Mouse (Mus musculus) right cerebral cortex, adult 2 months (tissue): Measurements from ENCODE around the gene Slc27a1.

Experiments used
- DNase-seq, 2 experiments: peaks; one replicate each; pipeline ENCODE4 v3.0.0; 2021 to 2022; ENCODE audit warnings: low spot score in 2 of 2

Gene Slc27a1

DNA sequence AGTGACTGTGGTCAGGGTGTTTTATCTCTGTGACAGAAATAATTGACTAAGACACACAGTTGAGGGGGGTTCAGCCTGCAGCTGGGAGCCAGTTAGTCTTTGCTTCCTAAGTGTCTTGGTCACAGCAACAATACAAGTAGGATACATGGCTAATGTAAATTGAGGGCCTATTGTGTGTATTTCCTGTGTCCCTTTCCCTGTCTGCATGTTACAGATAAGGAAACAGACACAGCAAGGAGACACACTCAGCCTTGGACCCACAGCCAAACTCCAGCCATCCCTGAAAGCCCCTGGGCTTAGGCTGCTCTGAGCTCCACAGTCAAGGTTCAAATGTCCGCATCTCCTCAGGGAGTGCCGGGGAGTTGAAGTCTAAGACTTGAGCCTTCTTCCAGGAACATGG is 14.0 kb upstream of the Slc27a1 start:
- no peak for DNase-seq

DNA sequence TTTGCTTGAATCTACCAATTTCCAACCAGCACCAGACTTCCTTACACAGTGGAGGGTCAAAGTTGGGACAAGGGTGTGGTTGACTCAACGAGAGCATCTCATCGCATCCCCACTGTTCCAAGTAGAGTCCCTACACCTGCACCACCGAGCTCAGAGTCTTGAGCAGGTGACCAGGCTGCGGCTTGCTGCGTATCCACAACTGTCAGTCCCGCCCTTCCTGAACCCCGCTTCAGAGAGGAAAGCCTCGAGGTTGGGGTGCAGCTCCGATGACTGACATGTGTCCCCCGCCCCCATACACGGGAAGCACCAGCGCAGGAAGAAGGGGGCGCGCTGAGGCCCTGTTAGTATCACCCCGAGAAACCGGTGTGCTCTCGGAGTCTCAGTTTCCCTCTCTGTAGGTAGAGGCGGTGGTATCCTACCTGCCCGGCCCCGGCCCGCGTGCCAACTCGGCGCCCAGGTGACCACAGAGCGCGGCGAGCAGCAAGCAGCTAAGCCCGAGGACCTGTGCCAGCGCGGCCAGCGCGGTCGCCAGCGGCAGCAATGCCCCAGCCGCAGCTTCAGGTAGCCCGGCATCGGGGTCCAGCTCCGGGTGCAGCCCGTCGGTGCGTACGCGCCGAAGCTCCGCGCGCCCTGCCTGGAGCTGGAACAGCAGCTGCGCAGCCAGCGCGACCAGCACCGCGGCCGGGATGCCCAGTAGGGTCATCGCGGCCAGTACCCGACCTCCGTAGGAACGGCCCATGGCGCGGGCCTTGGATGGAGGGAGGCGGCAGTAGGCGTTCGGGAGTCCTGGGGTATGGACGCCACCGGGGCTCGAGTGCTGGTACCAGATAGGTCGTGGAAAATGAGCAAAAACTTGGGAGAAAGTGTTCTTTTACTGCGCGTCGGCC is 10.4 kb upstream of the Slc27a1 start, which contains the start of gene Tmem221:
TSS of gene Tmem221 (minus strand) at position 801 of the 887 bp plus-strand sequence.
- no peak for DNase-seq

DNA sequence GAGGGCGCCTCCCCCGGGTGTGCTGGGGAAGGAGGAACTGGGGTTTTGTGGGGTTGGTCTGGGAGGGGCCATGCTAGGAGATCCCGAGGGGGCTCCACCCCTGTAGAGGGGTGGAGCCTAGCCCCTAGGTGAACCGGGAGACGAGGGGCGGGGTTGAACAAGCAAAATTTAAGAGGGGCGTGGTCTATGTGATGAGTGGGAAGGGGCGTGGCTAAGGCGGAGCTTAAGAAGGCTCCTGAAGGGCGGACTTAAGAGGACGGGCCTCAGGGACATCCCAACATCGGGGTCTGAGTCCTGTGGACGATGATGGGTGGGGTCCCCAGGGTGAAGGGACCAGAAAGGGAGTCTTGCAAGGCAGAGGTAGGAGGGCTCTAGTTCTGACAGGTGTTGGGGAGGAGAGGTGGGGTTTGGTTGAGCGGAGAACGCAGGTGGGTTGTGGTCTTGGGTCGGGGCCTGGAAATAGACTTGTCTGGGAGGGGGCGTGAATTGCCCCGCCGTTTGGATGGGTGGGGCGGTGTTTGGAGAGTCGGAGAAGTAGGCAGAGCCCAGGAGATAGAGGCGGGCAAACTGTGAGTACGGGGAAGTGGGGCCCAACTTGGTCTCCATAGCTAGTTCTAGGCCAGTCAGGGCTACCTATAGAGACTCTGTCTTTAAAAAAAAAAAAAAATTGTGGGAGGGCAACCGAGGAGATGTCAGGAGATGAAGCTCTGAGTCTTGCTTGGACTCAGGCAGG is 9.6 kb upstream of the Slc27a1 start:
- no peak for DNase-seq

DNA sequence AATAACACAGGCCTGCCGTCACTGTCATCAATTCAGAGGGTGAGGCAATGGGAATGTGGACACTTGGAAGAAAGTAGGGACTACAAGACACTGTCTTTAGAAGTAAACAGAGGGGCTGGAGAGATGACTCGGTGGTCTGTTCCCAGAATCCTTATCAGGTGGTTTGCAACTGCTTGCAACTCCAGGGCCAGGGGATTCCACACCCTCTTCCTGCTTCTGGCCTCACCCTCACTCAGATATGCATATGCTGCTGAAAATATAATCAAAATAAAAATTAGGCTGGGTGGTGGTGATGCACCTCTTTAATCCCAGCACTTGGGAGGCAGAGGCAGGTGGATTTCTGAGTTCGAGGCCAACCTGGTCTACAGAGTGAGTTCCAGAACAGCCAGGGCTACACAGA is 8.6 kb upstream of the Slc27a1 start:
- no peak for DNase-seq

DNA sequence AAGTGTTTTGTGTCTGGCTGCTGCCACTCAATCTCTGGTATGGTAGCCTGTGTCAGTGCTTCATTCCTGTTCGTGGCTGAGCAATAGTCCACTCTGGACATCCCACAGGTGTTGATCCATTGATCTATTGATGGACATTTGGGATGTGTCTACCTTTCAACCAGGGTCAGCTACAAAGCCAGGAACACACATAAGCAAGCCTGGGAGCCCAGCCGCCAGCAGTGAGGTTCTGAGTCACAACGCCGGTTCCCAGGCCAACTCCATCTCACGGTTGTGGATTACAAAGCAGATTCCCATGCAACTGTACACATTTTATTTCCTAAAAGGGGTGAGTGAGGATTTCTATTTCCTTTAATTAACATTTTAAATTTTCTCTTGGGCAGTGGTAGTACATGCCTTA is 7.9 kb upstream of the Slc27a1 start:
- no peak for DNase-seq

DNA sequence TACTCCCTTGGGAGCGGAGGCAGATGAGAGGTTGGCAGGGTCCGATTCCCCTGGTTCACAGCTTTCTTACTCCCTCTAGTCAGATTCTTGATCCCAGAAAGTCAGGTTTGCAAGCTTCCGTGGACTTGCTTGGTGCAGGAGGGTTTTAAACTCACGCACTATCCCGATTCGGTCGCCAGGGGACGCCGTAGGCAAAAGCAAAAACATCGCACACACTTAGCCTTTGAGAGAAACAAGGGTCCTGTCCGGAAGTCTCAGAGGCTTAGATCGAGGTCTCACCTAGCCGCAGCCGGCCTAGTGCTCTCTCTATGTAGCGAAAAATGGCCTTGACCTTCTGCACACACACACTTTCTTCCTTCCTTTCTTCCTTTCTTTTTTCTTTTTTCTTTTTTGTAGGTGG is 7.3 kb upstream of the Slc27a1 start:
- DNase-seq, result peak; percentile 50 to 61

DNA sequence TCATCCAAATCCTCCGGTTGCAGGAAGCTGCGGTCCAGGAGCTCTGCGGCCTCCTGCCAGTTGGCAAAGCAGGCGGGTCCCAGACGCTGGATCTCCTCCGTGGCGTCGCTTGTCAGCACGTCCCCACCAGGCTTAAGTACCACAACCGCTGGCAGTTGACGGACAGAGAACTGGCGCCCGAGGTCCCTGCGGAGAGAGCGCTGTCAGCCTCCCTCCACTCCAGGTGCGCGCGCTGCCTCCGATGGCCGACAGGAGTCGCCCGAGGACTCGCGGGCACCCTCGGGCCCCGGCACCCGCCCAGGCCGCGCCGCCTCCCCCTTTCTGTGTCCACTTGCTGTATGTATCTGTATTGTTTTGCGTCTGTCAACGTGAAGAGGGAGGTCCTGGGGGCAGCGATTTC is 5.9 kb upstream of the Slc27a1 start:
- DNase-seq, result peak; percentile 51 to 70

DNA sequence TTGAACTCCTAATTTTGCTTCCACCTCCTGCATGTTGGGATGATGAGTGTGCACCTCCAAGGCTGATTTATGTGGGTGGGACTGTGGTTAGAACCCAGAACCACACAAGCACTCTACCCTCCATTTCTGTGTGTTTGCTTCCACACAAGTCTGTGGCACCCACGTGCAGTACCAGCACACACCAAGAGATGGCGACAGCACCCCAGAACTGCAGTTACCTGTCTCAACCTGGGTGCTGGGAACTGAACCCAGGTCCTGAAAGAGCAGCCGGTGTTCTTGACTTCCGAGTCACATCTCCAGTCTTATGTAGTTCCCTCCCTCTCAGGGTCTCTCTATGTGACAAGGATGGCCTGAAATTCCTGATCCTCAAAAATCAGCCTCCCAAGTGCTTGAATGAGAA is 4.7 kb upstream of the Slc27a1 start:
- DNase-seq, result no peak

DNA sequence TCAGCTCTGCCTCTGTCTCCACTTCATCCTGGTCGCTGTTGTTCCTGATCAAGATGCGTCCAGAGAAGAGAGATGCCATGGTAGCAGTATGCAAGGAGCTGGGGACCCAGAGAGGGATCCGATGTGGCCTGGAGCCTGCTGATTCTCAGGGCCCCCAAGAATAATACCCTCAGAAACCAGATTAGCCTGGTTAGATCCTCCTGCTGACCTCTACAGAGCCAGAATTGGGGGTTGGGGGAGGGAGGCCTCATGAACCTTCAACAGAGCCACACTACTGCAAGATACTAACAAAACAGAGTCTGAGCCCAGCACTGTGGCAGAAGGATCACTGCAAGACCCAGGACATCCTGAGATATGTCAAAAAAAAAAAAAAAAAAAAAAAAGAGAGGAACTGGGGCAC is 2.2 kb upstream of the Slc27a1 start, which contains the start of gene Nxnl1:
TSS of gene Nxnl1 (minus strand) at position 101 of the 400 bp plus-strand sequence.
- no peak for DNase-seq

DNA sequence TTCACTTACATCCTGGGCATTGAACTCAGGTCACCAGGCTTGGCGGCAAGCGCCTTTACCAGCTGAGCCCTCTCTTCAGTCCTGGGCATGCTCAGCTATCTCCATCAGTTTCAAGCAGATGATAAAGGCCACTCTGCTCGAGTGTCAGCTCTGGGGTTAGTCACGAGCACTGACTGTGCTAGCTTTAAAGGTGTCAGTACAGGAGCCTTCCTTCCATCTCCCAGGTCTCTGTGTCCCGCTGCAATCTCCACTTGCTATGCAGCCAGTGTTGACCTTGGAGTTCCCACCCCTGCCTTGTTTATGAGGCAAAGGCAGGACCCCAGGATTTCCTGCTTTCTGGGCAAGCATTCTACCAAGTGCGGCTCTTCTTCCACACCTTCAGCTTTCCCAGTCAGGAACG is 1.1 kb upstream of the Slc27a1 start:
- DNase-seq, result no peak

DNA sequence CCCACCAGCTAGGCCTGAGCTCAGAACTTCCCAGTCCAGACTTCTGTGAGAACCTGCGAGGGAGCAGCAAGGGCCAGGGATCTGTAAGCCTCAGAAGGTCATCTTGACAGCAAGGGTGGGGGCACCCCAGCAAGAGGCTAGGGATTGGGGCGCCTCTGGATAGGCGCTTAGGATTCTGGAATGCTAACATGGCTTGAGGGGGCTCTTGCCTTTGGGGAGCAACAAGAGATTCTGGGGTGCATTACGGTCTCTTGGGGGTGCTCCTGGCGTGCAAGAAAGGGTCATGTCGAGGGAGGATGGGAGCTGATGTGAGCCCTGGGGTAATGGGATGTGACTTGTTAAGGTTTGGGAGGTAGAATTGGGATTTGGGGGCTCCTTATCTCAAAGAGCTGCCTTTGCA is 259 bp downstream of the Slc27a1 start:
- DNase-seq, result no peak

DNA sequence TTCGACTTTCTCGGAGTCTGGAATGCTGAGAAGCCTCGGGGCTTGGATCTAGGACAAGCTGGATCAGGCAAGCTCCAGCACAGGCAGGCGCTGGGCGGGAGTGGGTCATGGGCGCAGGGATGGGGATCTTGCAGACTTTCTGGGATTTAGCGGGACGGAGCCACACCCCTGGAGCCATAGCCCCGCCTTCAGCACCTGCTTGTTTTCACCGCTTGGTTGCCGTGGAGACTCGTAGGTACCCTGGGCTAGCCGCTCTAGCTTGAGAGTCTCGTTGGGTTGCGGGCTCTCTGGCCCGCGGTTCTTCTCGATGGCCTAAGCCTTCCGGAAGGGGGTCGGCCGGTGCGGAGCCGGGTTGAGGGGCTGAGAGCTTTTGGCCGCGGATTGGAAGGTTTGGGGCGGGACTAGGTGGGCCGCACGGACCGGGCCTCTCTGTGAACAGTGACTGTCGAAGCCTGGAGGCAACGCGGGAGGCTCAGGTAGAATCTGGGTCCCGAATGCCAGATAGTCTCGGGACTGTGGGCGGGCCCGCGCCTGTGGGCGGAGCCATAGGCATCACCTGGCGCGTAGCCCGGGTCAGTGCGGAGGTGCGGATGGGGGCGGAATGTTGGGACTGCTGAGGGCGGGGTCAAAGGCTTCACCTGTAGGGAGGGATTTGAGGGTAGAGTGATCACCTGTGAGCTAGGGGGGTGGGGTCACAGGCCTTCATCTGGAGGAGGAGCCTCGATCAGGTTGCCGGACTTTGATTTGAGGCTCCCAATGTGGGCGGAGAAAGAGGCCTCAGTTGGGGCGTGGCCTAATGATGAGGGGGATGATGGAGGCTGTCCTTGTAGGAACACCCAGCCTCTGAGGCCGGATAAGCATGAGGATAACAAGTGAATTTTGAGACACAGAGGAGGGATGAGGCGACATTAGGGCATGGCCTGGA is 946 bp downstream of the Slc27a1 start:
- peak; percentile 89 to 93 for DNase-seq

DNA sequence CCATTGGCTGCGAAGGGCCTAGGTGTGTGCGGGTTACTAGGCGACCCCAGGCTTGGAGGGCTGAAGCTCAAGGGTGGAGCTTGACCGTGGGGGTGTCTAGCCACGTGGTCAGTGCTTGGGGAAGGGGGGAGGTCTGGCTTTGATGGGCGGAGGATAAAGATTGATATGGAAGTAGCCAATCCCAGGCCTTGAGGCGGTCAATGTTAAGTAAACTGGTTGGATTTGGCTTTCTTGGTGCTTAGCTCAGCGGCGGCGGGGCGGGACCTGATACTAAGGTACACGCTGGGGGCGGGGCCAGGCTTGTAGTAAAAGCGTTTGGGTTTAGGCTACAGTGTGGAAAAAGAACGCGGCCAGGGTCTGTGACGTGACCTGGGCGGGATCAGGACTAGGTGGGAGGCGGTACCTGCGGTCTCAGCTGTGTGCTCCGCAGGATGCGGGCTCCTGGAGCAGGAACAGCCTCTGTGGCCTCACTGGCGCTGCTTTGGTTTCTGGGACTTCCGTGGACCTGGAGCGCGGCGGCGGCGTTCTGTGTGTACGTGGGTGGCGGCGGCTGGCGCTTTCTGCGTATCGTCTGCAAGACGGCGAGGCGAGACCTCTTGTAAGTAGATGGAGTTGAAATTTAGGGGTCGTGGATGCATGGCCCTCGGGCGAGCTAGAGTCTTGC is 1.7 kb downstream of the Slc27a1 start:
- DNase-seq, result peak; percentile 94 to 99

DNA sequence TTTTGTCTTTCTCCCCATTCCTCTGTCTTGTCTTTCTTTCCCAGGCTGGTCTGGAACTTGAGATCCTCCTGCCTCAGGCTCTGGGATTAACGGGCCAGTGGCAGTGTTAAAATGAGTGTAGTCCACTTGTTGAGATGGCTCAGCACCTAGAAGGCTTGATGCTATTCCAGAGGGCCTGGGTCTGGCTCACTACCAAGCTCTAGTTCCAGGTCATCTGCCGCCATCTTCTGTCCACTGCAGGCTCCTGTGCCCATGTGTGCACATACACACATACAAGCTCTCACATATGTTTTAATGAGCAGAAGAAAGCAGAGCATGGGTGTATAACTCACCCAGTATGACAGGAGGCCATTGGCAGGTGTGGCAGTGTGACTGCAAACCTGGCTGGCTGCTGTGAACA is 3.4 kb downstream of the Slc27a1 start:
- DNase-seq, result no peak

DNA sequence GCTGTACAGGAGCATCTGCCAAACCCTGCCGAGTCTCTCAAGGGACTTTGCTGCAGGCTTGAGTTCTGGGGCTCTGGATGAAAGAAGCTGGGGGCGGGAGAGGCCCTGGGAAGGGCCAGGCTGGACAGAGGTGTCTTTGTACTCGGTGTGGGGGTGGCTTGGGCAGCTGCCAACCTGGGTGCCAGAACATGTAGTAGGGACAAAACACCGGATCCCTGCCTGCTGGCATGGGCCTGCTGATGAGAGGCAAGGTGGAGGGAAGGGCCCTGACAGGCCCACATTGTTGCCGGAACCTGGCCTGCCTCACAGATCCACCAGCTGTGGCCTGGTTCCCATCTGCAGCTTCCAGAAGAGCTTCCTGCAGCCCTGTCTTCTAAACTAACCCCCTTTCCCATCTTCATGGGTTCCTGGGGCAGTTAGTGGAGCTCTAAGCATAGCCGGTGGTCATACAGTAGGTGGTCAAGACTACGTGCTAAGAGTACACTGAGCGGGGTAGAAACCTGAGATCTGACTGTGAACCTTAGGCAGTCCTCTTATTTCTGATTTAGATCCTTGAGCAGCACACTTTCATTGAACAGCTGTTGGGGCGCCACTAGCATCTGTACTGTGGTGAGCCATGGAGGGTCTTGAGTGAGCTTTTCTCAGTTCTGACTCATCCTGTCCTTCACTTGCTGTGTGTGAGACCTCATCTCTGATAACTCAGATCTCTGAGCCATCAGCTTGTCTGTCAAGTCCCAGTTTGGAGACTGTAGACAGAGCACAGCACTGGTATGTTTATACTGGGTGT is 4.4 kb downstream of the Slc27a1 start:
- DNase-seq, result peak; percentile 79 to 85

DNA sequence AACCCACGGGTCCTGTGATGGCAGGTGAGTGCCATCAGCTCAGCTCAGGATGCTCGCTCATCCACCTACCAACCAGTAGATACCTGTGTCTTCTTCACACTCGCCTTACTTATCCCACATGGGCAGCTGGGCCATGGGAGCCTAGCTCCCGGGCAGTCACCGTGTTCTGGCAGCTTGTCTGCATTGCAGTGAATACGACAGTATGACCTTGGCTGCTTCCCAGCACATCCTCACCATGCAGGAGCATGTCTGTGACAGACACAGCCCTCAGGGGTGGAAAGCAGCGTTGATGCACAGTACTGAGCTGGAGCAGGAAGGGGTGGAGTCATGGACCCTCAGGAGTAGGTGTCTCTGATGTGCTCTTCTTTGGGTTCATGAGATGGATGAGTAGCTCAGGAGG is 5.7 kb downstream of the Slc27a1 start:
- DNase-seq, result no peak

DNA sequence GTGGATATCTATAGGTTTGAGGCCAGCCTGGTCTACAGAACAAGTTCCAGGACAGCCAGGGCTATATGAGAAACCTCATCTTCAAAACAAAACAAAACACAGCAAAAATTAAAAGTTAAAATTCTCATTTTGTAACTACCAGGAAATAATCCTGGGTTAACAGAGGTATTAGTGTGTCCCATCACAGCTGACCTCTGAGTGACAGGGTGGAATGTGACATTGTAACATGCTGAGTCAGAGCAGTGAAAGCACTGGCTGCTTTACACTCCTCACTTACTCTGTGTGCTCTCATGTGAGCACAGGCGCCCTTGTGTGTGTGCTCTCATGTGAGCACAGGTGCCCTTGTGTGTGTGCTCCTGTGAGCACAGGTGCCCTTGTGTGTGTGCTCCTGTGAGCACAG is 6.3 kb downstream of the Slc27a1 start:
- DNase-seq, result no peak

DNA sequence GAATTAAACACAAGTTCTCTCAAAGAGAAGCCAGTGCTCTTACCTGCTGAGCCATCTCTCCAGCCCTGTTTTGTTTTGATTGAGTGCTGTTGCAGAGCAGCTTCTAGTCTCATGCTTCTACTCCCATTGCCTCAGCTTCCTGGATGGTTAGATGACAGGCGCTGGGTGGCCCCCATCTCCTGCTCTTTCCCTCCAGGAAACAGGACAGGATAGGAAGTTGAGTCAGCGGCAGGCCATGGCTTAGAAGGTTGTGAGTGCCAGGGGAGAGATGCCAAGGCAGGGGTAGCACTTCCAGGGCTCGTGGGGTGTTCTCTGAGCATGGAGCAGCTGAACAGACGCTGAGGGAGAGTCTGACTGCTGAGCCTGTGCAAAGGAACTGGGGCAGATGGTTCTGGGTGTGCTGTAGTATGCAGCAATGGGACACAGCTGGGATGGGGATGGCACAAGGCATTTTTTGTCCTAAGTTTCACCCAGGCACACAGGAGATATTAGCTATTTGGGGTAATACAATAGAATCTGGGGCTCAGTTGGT is 9.2 kb downstream of the Slc27a1 start:
- DNase-seq, result no peak

DNA sequence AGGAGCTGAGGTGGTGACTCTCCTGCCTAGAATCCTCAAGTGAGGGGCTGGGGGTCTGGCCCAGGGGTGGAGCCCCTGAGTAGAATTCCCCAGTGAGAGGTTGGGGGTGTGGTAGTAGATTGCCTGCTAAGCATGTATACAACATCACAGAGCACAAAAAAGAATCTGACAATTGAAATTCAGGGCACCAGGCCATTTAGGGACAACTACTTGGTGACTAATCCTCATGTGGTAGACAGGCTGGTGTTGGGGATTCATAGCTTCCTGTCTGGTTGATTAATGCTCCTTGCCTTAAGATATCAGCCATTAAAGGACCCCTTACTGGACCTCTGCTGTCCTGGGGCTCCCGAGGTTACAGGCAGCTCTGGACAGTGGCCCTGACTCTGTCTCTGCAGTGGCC is 10.3 kb downstream of the Slc27a1 start:
- DNase-seq, result no peak

DNA sequence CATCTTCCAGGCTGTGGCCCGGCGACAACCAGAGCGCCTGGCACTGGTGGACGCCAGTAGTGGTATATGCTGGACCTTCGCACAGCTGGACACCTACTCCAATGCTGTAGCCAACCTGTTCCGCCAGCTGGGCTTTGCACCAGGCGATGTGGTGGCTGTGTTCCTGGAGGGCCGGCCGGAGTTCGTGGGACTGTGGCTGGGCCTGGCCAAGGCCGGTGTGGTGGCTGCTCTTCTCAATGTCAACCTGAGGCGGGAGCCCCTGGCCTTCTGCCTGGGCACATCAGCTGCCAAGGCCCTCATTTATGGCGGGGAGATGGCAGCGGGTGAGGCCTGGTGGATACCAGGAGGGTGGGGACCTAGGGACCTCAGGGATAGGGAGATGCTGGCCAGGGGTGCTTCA is 10.8 kb downstream of the Slc27a1 start:
- DNase-seq, result no peak
